Mouse (Mus musculus) G1E (cell line): ENCODE data around the gene Slc9c1. TPM values are rescaled to one million over a fixed set of nuclear protein-coding genes. Genes with fewer than 3 reads are reported as not detected.
A peak's percentile ranks its signal among the peaks of the same experiment; 100 is the strongest.

Experiments
- ATAC-seq: 2 replicates; pipeline ENCODE4 v1.8.0; 2016; ENCODE audit warnings: mild to moderate bottlenecking; ENCODE audit not compliant: insufficient number of reproducible peaks, poor library complexity, low FRiP score, severe bottlenecking; ENCODE audit errors: extremely low read depth
- DNase-seq: peaks from one replicate; pipeline ENCODE4 v3.0.0; 2012; ENCODE audit warnings: low spot score
- H3K27me3 ChIP-seq: 2 replicates; pipeline ENCODE4 v1.6.1; 2012; ENCODE audit warnings: mild to moderate bottlenecking, low read length, inconsistent platforms; ENCODE audit not compliant: insufficient read depth
- H3K36me3 ChIP-seq: replicated peaks from 2 replicates; pipeline ENCODE3; 2012; ENCODE audit warnings: mild to moderate bottlenecking, inconsistent platforms
- H3K4me1 ChIP-seq: 2 replicates; pipeline ENCODE4 v1.6.1; 2012; ENCODE audit warnings: low read depth, low read length, inconsistent platforms, mixed read lengths; ENCODE audit not compliant: insufficient read depth
- H3K4me3 ChIP-seq: 2 replicates; pipeline ENCODE4 v1.5.1; 2012; ENCODE audit warnings: low read depth, mild to moderate bottlenecking, inconsistent platforms, low read length, moderate library complexity, mixed read lengths
- H3K9me3 ChIP-seq: replicated peaks from 2 replicates; pipeline ENCODE4 v1.6.1; 2012; ENCODE audit warnings: inconsistent platforms
- CTCF ChIP-seq: IDR thresholded peaks from 2 replicates; pipeline ENCODE4 v1.5.1; 2012; ENCODE audit warnings: low read depth, low read length, inconsistent platforms, mixed read lengths
- GATA1 ChIP-seq: IDR thresholded peaks from 2 replicates; pipeline ENCODE4 v1.6.1; 2012; ENCODE audit warnings: borderline replicate concordance, low read length, inconsistent platforms, mixed read lengths
- GATA2 ChIP-seq: IDR thresholded peaks from 2 replicates; pipeline ENCODE4 v1.6.1; 2012; ENCODE audit warnings: low read depth, low read length, inconsistent platforms, borderline replicate concordance
- POLR2AphosphoS5 ChIP-seq: IDR thresholded peaks from 2 replicates; pipeline ENCODE4 v1.6.1; 2012; ENCODE audit warnings: low read depth, low read length, inconsistent platforms; ENCODE audit not compliant: insufficient replicate concordance
- TAL1 ChIP-seq: conservative IDR thresholded peaks from 2 replicates; pipeline ENCODE4 v1.6.1; 2012; ENCODE audit warnings: low read depth, low read length, inconsistent platforms, mixed read lengths
- polyA plus RNA-seq: library from polyadenylated mRNA; stranded (reverse); fragments of >175 nt; gene quantifications from 2 replicates; pipeline ENCODE4 v1.2.3, GENCODE M21; 2012
- total RNA-seq, 2 experiments: library from RNA; stranded (forward) in 1 of 2; stranded (reverse) in 1 of 2; fragments of 200-1000 nt in 1 of 2; fragments of >200 nt in 1 of 2; fragmentation: Nextera tagmentation in 1 of 2; gene quantifications; 2 replicates each; pipeline ENCODE4 v1.2.3; 2014 to 2017

Slc9c1 gene
- total and polyA plus RNA-seq, 3 experiments: not detected

DNA sequence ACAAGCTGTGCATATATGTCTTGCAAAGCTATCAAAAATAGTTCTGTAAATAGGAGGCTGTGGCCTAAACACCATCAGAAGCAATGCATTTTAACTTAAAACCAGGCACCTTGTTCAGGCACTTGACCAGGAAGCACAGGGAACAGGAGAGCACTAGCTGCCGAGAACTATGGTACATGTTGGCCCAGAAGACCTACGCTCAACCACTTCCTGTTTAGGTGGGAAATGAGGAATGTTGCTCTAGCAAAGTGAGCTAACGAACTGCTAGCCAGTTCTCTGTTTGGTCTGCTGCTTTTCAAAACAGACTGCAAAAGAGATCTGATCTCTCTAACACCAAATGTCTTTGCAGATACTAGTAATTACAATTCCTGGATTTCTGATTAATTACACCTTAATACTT is 9.2 kb downstream of the Slc9c1 start:
- TF ChIP-seq GATA1: no peak
- no peak for TF ChIP-seq CTCF
- TF ChIP-seq POLR2AphosphoS5: no peak
- no peak for TF ChIP-seq GATA2
- no peak for TF ChIP-seq TAL1
- no peaks in the 10 kb centered on the region for H3K9me3 ChIP-seq
- H3K36me3 ChIP-seq: no peaks in the 10 kb centered on the region
- no peak overlapping the region for H3K4me3 ChIP-seq
- ATAC-seq: no peak
- DNase-seq: no peak
- H3K27me3 ChIP-seq: no peaks in the 10 kb centered on the region
- no peaks in the 10 kb centered on the region for H3K4me1 ChIP-seq

DNA sequence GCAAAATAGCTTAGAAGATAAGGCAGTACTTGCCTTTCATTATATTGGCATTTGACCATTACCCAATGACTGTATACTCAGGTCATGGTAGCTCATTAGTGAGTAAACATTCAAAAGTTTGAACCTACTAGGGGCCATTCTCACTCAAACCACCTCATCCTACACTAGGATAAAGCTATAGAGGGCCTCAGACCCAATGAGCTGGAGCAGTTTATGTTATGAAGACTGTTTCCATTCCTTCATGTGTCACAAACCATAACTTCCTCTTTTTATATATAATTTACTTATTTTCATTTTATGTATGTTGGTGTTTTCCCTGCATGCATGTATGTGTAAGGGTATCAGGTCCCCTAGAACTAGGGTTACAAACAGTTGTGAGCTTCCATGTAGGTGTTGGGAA is 12.9 kb downstream of the Slc9c1 start:
- TF ChIP-seq POLR2AphosphoS5: no peak
- no peak for TF ChIP-seq CTCF
- no peak for TF ChIP-seq TAL1
- TF ChIP-seq GATA2: no peak
- no peak for TF ChIP-seq GATA1
- Histone ChIP-seq H3K4me1 (no peaks in the 10 kb centered on the region), H3K36me3 (no peaks in the 10 kb centered on the region), H3K27me3 (no peaks in the 10 kb centered on the region), H3K9me3 (no peaks in the 10 kb centered on the region), H3K4me3 (no peak overlapping the region)
- DNase-seq: no peak
- ATAC-seq: no peak

DNA sequence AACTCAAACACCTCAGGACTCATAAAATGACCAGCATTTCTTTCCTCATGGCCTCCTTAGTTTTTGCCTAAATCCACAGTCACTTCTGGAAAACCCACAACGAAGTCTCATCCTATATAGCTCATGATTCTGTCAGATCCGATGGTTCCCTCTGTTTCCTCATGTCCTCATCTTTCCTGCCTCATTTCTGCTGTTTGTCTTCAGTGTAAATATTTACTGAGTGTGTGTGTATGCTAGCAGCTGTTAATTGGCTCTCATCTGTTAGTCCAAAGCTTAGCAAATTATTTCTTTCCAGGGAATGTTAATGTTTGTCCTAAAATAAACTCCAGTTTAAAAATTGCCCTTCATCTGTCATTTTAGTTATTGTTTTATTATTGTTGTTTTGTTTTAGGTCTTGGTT is 16.5 kb downstream of the Slc9c1 start:
- H3K36me3 ChIP-seq: no peaks in the 10 kb centered on the region
- H3K4me1 ChIP-seq: no peaks in the 10 kb centered on the region
- TF ChIP-seq CTCF (no peak), TAL1 (no peak), POLR2AphosphoS5 (no peak), GATA2 (no peak), GATA1 (no peak)
- no peak for DNase-seq
- no peak overlapping the region for H3K4me3 ChIP-seq
- no peaks in the 10 kb centered on the region for H3K27me3 ChIP-seq
- no peaks in the 10 kb centered on the region for H3K9me3 ChIP-seq
- ATAC-seq: no peak

DNA sequence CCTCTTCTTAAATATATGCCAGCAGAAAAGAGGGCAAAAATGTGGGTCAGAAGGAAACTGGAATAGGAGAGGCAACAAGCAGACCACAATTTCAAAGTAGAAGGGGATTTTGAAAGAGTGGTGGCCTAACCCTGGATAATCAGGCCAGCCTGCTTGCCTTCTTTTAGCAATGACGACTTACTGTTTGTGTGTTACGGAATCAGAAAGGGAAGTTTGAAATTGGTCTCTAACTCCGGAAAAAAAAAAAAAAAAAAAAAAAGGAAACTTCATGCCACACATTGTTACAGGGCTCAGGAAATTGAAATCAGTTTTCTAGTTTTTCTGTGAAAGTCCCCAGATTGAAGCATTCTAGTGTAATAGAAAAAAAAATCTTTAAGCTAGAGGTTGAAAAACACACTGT is 26.6 kb downstream of the Slc9c1 start:
- no peak for ATAC-seq
- DNase-seq: no peak
- Histone ChIP-seq H3K27me3 (no peaks in the 10 kb centered on the region), H3K9me3 (no peaks in the 10 kb centered on the region), H3K4me3 (no peak overlapping the region), H3K36me3 (no peaks in the 10 kb centered on the region), H3K4me1 (no peaks in the 10 kb centered on the region)
- TF ChIP-seq TAL1 (no peak), GATA1 (no peak), CTCF (no peak), GATA2 (no peak), POLR2AphosphoS5 (no peak)

DNA sequence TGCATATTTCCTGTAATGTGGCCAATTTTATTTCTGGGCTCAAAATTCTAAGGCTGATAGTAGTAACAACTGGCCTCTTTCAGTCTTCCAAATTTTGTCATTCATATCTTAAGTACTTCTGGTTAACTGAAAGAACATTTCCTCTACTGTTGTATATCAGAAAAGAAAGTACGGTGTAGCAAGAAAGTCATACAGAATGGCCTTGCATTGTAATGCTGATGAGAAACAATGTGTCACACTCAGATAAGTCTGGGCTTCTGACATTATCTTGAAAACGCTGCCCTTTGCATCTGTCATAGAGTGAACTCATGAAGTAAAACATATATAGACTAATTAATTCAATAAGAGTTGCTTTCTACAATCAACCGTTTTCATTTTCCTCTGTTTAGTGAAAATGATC is 37.2 kb downstream of the Slc9c1 start:
- Histone ChIP-seq H3K36me3 (no peaks in the 10 kb centered on the region), H3K27me3 (no peaks in the 10 kb centered on the region), H3K4me1 (no peaks in the 10 kb centered on the region), H3K9me3 (no peaks in the 10 kb centered on the region), H3K4me3 (no peak overlapping the region)
- no peak for DNase-seq
- TF ChIP-seq GATA2 (no peak), CTCF (no peak), GATA1 (no peak), TAL1 (no peak), POLR2AphosphoS5 (no peak)
- peak; percentile 28; the same call in 1 of the 2 replicates for ATAC-seq

DNA sequence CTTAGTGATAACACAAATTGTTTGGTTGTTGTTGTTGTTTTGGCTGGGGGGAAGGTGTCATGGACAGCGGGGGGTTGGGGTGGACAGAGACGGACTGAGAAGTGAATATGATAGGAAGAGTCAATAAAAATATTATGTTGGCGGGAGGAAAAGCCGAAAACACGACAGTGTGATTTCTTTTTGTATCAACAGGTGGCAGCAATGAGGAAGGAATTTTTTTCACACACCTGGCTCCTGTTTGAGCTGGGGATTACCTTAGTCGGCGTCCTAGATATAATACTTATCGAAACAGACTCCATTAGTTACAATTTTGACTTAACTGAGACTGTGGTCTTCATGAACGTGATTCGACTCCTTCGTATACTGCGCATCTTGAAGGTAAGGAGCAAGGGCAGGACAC is 44.8 kb downstream of the Slc9c1 start:
- no peaks in the 10 kb centered on the region for H3K9me3 ChIP-seq
- TF ChIP-seq TAL1 (no peak), CTCF (no peak), GATA2 (no peak), GATA1 (no peak), POLR2AphosphoS5 (no peak)
- no peak overlapping the region for H3K4me3 ChIP-seq
- ATAC-seq: no peak
- H3K4me1 ChIP-seq: no peaks in the 10 kb centered on the region
- H3K36me3 ChIP-seq: no peaks in the 10 kb centered on the region
- H3K27me3 ChIP-seq: no peaks in the 10 kb centered on the region
- no peak for DNase-seq

DNA sequence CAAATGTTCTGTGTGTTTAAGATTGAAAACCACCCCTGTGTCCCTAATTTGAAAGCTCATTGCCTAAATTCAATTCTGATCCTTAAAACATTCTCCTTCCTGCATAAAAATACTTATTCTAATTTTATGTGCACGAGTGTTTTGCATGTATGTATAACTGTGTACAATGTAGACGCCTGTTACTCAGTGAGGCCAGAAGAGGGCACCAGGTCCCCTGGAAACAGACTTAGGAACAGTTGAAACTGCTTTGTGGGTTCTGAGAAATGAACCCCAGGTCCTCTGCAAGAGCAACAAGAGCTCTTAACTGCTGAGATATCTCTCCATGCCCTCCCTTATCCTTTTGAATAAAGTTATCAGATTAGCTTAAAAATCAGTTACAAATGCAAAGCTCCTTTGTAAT is 47.4 kb downstream of the Slc9c1 start:
- DNase-seq (no peak), ATAC-seq (no peak)
- Histone ChIP-seq H3K36me3 (no peaks in the 10 kb centered on the region), H3K27me3 (no peaks in the 10 kb centered on the region), H3K4me1 (no peaks in the 10 kb centered on the region), H3K4me3 (no peak overlapping the region), H3K9me3 (no peaks in the 10 kb centered on the region)
- TF ChIP-seq GATA2 (no peak), TAL1 (no peak)
